Mouse (Mus musculus) liver, embryonic 14.5 days (tissue): ENCODE results near the gene E2f8. TPM values are rescaled to one million over a fixed set of nuclear protein-coding genes. Genes with fewer than 3 reads are reported as not detected.

Source experiments
- ATAC-seq: fragments of 200-750 bp; cut with Nextera tagmentation; 2 replicates; pipeline ENCODE4 v1.8.0; 2017; ENCODE audit warnings: moderate number of reproducible peaks, mild to moderate bottlenecking, moderate library complexity; ENCODE audit not compliant: insufficient read depth
- DNase-seq, 3 experiments: peaks; one replicate each; pipeline ENCODE4 v3.0.0-alpha.2; 2012 to 2013; ENCODE audit warnings: low read depth in 3 of 3, low spot score in 3 of 3
- H3K27ac ChIP-seq: fragments of 300-500 bp; sonication (generic); 2 replicates; pipeline ENCODE4 v1.5.1; 2014; ENCODE audit warnings: moderate library complexity, mild to moderate bottlenecking, control low read depth, inconsistent platforms
- H3K27me3 ChIP-seq: fragments of 300-500 bp; sonication (generic); 2 replicates; pipeline ENCODE4 v1.6.1; 2014; ENCODE audit warnings: mild to moderate bottlenecking, low read length, moderate library complexity; ENCODE audit not compliant: control insufficient read depth, insufficient read depth
- H3K36me3 ChIP-seq: fragments of 300-500 bp; sonication (generic); replicated peaks from 2 replicates; pipeline ENCODE4 v1.6.1; 2014; ENCODE audit warnings: low read depth; ENCODE audit not compliant: control insufficient read depth, insufficient read depth
- H3K4me1 ChIP-seq, 2 experiments: fragments of 200-500 bp in 1 of 2; fragments of 300-500 bp in 1 of 2; sonication (generic) in 1 of 2; replicated peaks; 2 replicates each; pipeline ENCODE4 v1.6.1; 2012 to 2014; ENCODE audit warnings: antibody characterized with exemption in 1 of 2, inconsistent platforms in 1 of 2, low read length in 1 of 2; ENCODE audit not compliant: control insufficient read depth in 2 of 2, insufficient read depth in 2 of 2
- H3K4me2 ChIP-seq: fragments of 300-500 bp; sonication (generic); 2 replicates; pipeline ENCODE4 v1.6.1; 2014; ENCODE audit warnings: low read depth, mild to moderate bottlenecking, control low read depth, moderate library complexity
- H3K4me3 ChIP-seq, 2 experiments: fragments of 200-500 bp in 1 of 2; fragments of 300-500 bp in 1 of 2; sonication (generic) in 1 of 2; 2 replicates each; pipeline ENCODE4 v1.5.1; 2012 to 2014; ENCODE audit warnings: low read depth in 2 of 2, low read length in 2 of 2, mild to moderate bottlenecking in 2 of 2, control low read depth in 1 of 2, inconsistent platforms in 1 of 2, moderate library complexity in 1 of 2; ENCODE audit not compliant: insufficient read depth in 1 of 2
- H3K9ac ChIP-seq: fragments of 300-500 bp; sonication (generic); replicated peaks from 2 replicates; pipeline ENCODE4 v1.6.1; 2014; ENCODE audit warnings: mild to moderate bottlenecking, control low read depth, moderate library complexity
- H3K9me3 ChIP-seq: fragments of 300-500 bp; sonication (generic); 2 replicates; pipeline ENCODE4 v1.6.1; 2016; ENCODE audit warnings: low read length, mixed read lengths; ENCODE audit not compliant: control insufficient read depth
- CTCF ChIP-seq: IDR thresholded peaks from 2 replicates; pipeline ENCODE4 v1.5.1; 2016; ENCODE audit warnings: antibody characterized with exemption, low read depth, control low read depth
- EP300 ChIP-seq: IDR thresholded peaks from 2 replicates; pipeline ENCODE4 v1.6.1; 2016; ENCODE audit warnings: antibody characterized with exemption, low read depth
- WGBS: fragments of 180-500 bp; shearing (Covaris S2); extraction: QIAGEN DNeasy Blood & Tissue Kit; methylation state at CpG from one replicate; pipeline ENCODE4 v1.1.7; 2014; ENCODE audit not compliant: insufficient replicate concordance; 5-methylcytosine and 5-hydroxymethylcytosine counted together
- polyA plus RNA-seq, 2 experiments: library from polyadenylated mRNA; depleted of rRNA in 1 of 2; stranded (reverse) in 1 of 2; unstranded in 1 of 2; fragments of >200 nt; fragmentation: Nextera tagmentation in 1 of 2; extraction: Ambion mirVana in 1 of 2; gene quantifications; 2 replicates each; pipeline versions ENCODE4 v1.2.1 to v1.2.3; 2012 to 2014

Gene E2f8
- polyA plus RNA-seq, 2 experiments, result 25.9 to 28.2 TPM

- Histone ChIP-seq H3K4me1 (no peaks in the 10 kb centered on the region), H3K4me3 (no peak overlapping the region), H3K9me3 (no peaks in the 10 kb centered on the region), H3K27ac (no peak overlapping the region), H3K36me3 (peaks cover 10% of the 10 kb centered on the region), H3K4me2 (no peak overlapping the region), H3K9ac (no peak overlapping the region), H3K27me3 (no peaks in the 10 kb centered on the region)
- no peak for ATAC-seq
- TF ChIP-seq EP300 (no peak), CTCF (no peak)
- DNase-seq, result no peak
- 73% methylated on average over 6 of the region's 6 CpGs for WGBS
Measured at GRCm38 (mm10) chr7:48825170-48825569, 56.2 kb downstream of the E2f8 start.

GRCm38 (mm10) chr7:48824671-48825070 lies 56.7 kb downstream of the E2f8 start:
- 71% methylated on average over 1 of the region's 1 CpGs for WGBS
- no peak for DNase-seq

GRCm38 (mm10) chr7:48823621-48824020 lies 57.8 kb downstream of the E2f8 start:
- no peak for TF ChIP-seq EP300
- no peak for TF ChIP-seq CTCF
- no peaks in the 10 kb centered on the region for H3K4me1 ChIP-seq
- ATAC-seq, result no peak
- peaks cover 10% of the 10 kb centered on the region for H3K36me3 ChIP-seq
- no peak overlapping the region for H3K4me2 ChIP-seq
- H3K9ac ChIP-seq, result no peak overlapping the region
- no peaks in the 10 kb centered on the region for H3K27me3 ChIP-seq
- DNase-seq, result no peak
- H3K27ac ChIP-seq, result no peak overlapping the region
- no peaks in the 10 kb centered on the region for H3K9me3 ChIP-seq
- WGBS, result 75% methylated on average over 3 of the region's 3 CpGs
- H3K4me3 ChIP-seq, result no peak overlapping the region

More at GRCm38 (mm10) chr7:48824671-48825070, 56.7 kb downstream of the E2f8 start:
- no peak for ATAC-seq
- Histone ChIP-seq H3K4me1 (no peaks in the 10 kb centered on the region), H3K4me3 (no peak overlapping the region), H3K4me2 (no peak overlapping the region), H3K36me3 (peaks cover 10% of the 10 kb centered on the region), H3K27me3 (no peaks in the 10 kb centered on the region), H3K9ac (no peak overlapping the region), H3K27ac (no peak overlapping the region), H3K9me3 (no peaks in the 10 kb centered on the region)
- no peak for TF ChIP-seq CTCF
- no peak for TF ChIP-seq EP300

DNA sequence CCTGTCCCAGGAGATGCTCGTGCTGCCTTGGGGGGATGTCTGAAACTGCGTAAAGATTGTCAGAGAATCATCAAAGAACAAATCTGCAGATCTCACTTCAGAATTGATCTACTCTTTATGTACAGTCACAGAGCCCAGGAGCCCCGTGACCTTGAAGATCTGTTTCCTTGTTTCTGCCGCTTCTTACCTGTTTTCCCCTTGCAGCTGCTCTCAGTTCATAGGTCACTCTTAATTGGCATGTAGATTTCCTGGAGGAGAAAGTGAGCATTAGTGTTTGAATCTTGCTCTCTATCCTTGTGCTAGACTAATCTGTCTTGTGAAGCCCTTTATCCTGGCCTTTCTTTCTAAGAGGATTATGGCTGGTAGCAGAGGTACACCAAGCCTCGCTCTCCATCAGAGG lies 59.7 kb downstream of the E2f8 start:
- Histone ChIP-seq H3K27ac (no peak overlapping the region), H3K36me3 (peaks cover 10% of the 10 kb centered on the region), H3K4me1 (no peaks in the 10 kb centered on the region), H3K4me2 (no peak overlapping the region), H3K9me3 (no peaks in the 10 kb centered on the region), H3K9ac (no peak overlapping the region), H3K4me3 (no peak overlapping the region), H3K27me3 (no peaks in the 10 kb centered on the region)
- DNase-seq (no peak), ATAC-seq (no peak)
- no peak for TF ChIP-seq EP300
- TF ChIP-seq CTCF, result no peak
- 80% methylated on average over 5 of the region's 5 CpGs for WGBS

Other genes starting within 250 kb of the E2f8 start
- not detected in 2 replicates for gene Mrgprb3, start 237.8 kb downstream of the E2f8 start, polyA plus RNA-seq (2012; rRNA removed)
- not detected in 2 replicates for gene Mrgprb3, start 237.8 kb downstream of the E2f8 start, polyA plus RNA-seq (2014; fragmentation: Nextera tagmentation; extraction: Ambion mirVana)
- gene Zdhhc13, start 92.6 kb downstream of the E2f8 start, polyA plus RNA-seq (2012; rRNA removed), result 9.4 and 9.5 TPM in 2 replicates
- gene Zdhhc13, start 92.6 kb downstream of the E2f8 start, polyA plus RNA-seq (2014; fragmentation: Nextera tagmentation; extraction: Ambion mirVana), result 13.5 and 14.8 TPM in 2 replicates
- gene Csrp3, start 33.6 kb downstream of the E2f8 start, polyA plus RNA-seq (2012; rRNA removed), result 0.07 TPM in 1 of 2 replicates, not detected in the other
- 0.30 TPM in 1 of 2 replicates, not detected in the other for gene Csrp3, start 33.6 kb downstream of the E2f8 start, polyA plus RNA-seq (2014; fragmentation: Nextera tagmentation; extraction: Ambion mirVana)
- 1.3 and 1.5 TPM in 2 replicates for gene Nav2, start 27.1 kb upstream of the E2f8 start, polyA plus RNA-seq (2012; rRNA removed)
- 1.6 and 2.0 TPM in 2 replicates for gene Nav2, start 27.1 kb upstream of the E2f8 start, polyA plus RNA-seq (2014; fragmentation: Nextera tagmentation; extraction: Ambion mirVana)